Mouse (Mus musculus): ENCODE measurements around the gene Glis2. TPM values are rescaled to one million over a fixed set of nuclear protein-coding genes. Genes with fewer than 3 reads are reported as not detected.

The Glis2 gene
- total and polyA plus RNA-seq, 3 experiments, result 0.62 to 5.0 TPM; not detected in 1

- Histone ChIP-seq H3K9me3 (replicated peaks; ENCODE audit: insufficient read depth, low read length) (no peaks in the 10 kb centered on the region), H3K4me3 (ENCODE audit: control insufficient read depth in 1 of 2, insufficient read depth in 1 of 2, low read depth in 2 of 2, low read length in 2 of 2) (no peak overlapping the region; a peak in 1 of 4 replicates), H3K27me3 (ENCODE audit: control insufficient read depth in 1 of 2, insufficient read depth in 2 of 2, low read length in 2 of 2) (0 out of 4 replicates have a peak, but pooled peaks cover 0 to 3% of the 10 kb centered on the region in 2 experiments), H3K9ac (ENCODE audit: control insufficient read depth, low read depth, low read length, poor library complexity, severe bottlenecking) (no peak overlapping the region), H3K36me3 (ENCODE audit: control insufficient read depth in 1 of 2, insufficient read depth in 2 of 2, low read length in 2 of 2) (no peaks in the 10 kb centered on the region), H3K27ac (ENCODE audit: control insufficient read depth, low read depth, low read length) (no peak overlapping the region), H3K79me2 (ENCODE audit: control insufficient read depth, insufficient read depth, low read length, poor library complexity) (no peaks in the 10 kb centered on the region), H3K4me1 (ENCODE audit: control insufficient read depth in 1 of 2, insufficient read depth in 2 of 2, low read length in 2 of 2) (no peaks in the 10 kb centered on the region; a peak in 1 of 4 replicates)
- TF ChIP-seq UBTF (IDR thresholded peaks at IDR 0.05; ENCODE audit: borderline replicate concordance, insufficient read depth, low read depth, low read length) (no peak), NELFE (IDR thresholded peaks at IDR 0.05; ENCODE audit: low read depth, low read length) (no peak), POLR2A (IDR thresholded peaks at IDR 0.05; ENCODE audit: control insufficient read depth in 1 of 2, insufficient read depth in 1 of 2, low read depth in 1 of 2, low read length in 2 of 2, poor library complexity in 1 of 2) (no peak), E2F4 (IDR thresholded peaks at IDR 0.05; ENCODE audit: borderline replicate concordance, low read depth, low read length) (no peak), NRF1 (IDR thresholded peaks at IDR 0.05; ENCODE audit: insufficient read depth, low read depth, low read length, poor library complexity, severe bottlenecking) (no peak), SMC3 (IDR thresholded peaks at IDR 0.05; ENCODE audit: low read depth, low read length) (no peak), RAD21 (IDR thresholded peaks at IDR 0.05; ENCODE audit: low read depth, low read length) (no peak), MEF2A (IDR thresholded peaks at IDR 0.05; ENCODE audit: extremely low read depth, insufficient replicate concordance, low read depth, low read length, poor library complexity, severe bottlenecking) (no peak), CHD2 (IDR thresholded peaks at IDR 0.05; ENCODE audit: low read length) (no peak), ZNF384 (IDR thresholded peaks at IDR 0.05; ENCODE audit: low read depth, low read length) (no peak), MAFK (IDR thresholded peaks at IDR 0.05; ENCODE audit: borderline replicate concordance, low read depth, low read length) (no peak), RCOR1 (IDR thresholded peaks at IDR 0.05; ENCODE audit: low read depth, low read length) (no peak)
- DNase-seq (ENCODE audit: low read depth, low spot score), result no peak
Observed at GRCm38 (mm10) chr16:4595527-4595963, 1.0 kb downstream of the Glis2 start.

GRCm38 (mm10) chr16:4596141-4596728 is 1.7 kb downstream of the Glis2 start:
- no peak overlapping the region for H3K9ac ChIP-seq (ENCODE audit: control insufficient read depth, low read depth, low read length, poor library complexity, severe bottlenecking)
- no peak overlapping the region for H3K27ac ChIP-seq (ENCODE audit: control insufficient read depth, low read depth, low read length)
- H3K4me1 ChIP-seq (ENCODE audit: control insufficient read depth in 1 of 2, insufficient read depth in 2 of 2, low read length in 2 of 2), result no peaks in the 10 kb centered on the region; a peak in 1 of 4 replicates
- H3K9me3 ChIP-seq (replicated peaks; ENCODE audit: insufficient read depth, low read length), result no peaks in the 10 kb centered on the region
- H3K4me3 ChIP-seq (ENCODE audit: control insufficient read depth in 1 of 2, insufficient read depth in 1 of 2, low read depth in 2 of 2, low read length in 2 of 2), result no peak overlapping the region
- TF ChIP-seq CHD1 (IDR thresholded peaks at IDR 0.05; ENCODE audit: low read depth, low read length) (no peak), ZKSCAN1 (IDR thresholded peaks at IDR 0.05; ENCODE audit: low read depth, low read length) (no peak), NRF1 (IDR thresholded peaks at IDR 0.05; ENCODE audit: insufficient read depth, low read depth, low read length, poor library complexity, severe bottlenecking) (no peak), MEF2A (IDR thresholded peaks at IDR 0.05; ENCODE audit: extremely low read depth, insufficient replicate concordance, low read depth, low read length, poor library complexity, severe bottlenecking) (no peak), NELFE (IDR thresholded peaks at IDR 0.05; ENCODE audit: low read depth, low read length) (no peak), MYC (IDR thresholded peaks at IDR 0.05; ENCODE audit: low read depth, low read length) (no peak), ZNF384 (IDR thresholded peaks at IDR 0.05; ENCODE audit: low read depth, low read length) (no peak), MAFK (IDR thresholded peaks at IDR 0.05; ENCODE audit: borderline replicate concordance, low read depth, low read length) (no peak), MXI1 (IDR thresholded peaks at IDR 0.05; ENCODE audit: low read depth, low read length) (no peak), TAL1 (IDR thresholded peaks at IDR 0.05; ENCODE audit: low read length) (no peak), HCFC1 (IDR thresholded peaks at IDR 0.05; ENCODE audit: low read depth, low read length) (no peak)
- H3K79me2 ChIP-seq (ENCODE audit: control insufficient read depth, insufficient read depth, low read length, poor library complexity), result no peaks in the 10 kb centered on the region
- H3K27me3 ChIP-seq (ENCODE audit: control insufficient read depth in 1 of 2, insufficient read depth in 2 of 2, low read length in 2 of 2), result 0 out of 4 replicates have a peak, but pooled peaks cover 0 to 3% of the 10 kb centered on the region in 2 experiments
- no peak for DNase-seq (ENCODE audit: low read depth, low spot score)
- no peaks in the 10 kb centered on the region for H3K36me3 ChIP-seq (ENCODE audit: control insufficient read depth in 1 of 2, insufficient read depth in 2 of 2, low read length in 2 of 2)

Measured in MEL (cell line).